Mouse (Mus musculus): ENCODE measurements at regions not wholly inside any gene's neighbourhood (a gene's known extent, or its start where the extent isn't known, plus 50 kb on each side); places are given as distances from the start of the nearest gene placed in this dataset.
A peak's percentile ranks its signal among the peaks of the same experiment; 100 is the strongest.
"Not testable (repeated sequence)": the region's sequence is repeated elsewhere in the genome, so short reads cannot be mapped to it uniquely, and the experiment has no call there.

- peak in 1 of 2 experiments; percentile 77 for DNase-seq (ENCODE audit: extremely low spot score in 1 of 2, low spot score in 2 of 2)
- intact Hi-C loops (cut with DNase I): no loop called here
Measured at GRCm38 (mm10) chr4:79670203-79670891, 1163.6 kb upstream of the Tyrp1 start.

GRCm38 (mm10) chr4:79694787-79695763, 1138.8 kb upstream of the Tyrp1 start:
- DNase-seq (ENCODE audit: extremely low spot score in 1 of 2, low spot score in 2 of 2): no peak
- intact Hi-C loops (cut with DNase I): no loop called here

- DNase-seq (ENCODE audit: extremely low spot score in 1 of 2, low spot score in 2 of 2); intact Hi-C loops (cut with DNase I): not testable (repeated sequence)
Measured at GRCm38 (mm10) chr4:79720915-79721314, 1113.0 kb upstream of the Tyrp1 start.

GRCm38 (mm10) chr4:79724103-79724502, 1109.8 kb upstream of the Tyrp1 start:
- DNase-seq (ENCODE audit: extremely low spot score in 1 of 2, low spot score in 2 of 2): no peak
- intact Hi-C loops (cut with DNase I): no loop called here

- no peak for DNase-seq (ENCODE audit: extremely low spot score in 1 of 2, low spot score in 2 of 2)
- intact Hi-C loops (cut with DNase I): no loop called here
Measured at GRCm38 (mm10) chr4:79740925-79741560, 1092.9 kb upstream of the Tyrp1 start.
